Mouse (Mus musculus) midbrain, embryonic 16.5 days (tissue): ENCODE results near the gene Nrsn2. TPM values are rescaled to one million over a fixed set of nuclear protein-coding genes. Genes with fewer than 3 reads are reported as not detected.

Experiments
- ATAC-seq: fragments of 200-750 bp; cut with Nextera tagmentation; 2 replicates; pipeline ENCODE4 v1.8.0; 2017; ENCODE audit warnings: moderate TSS enrichment
- H3K27ac ChIP-seq: fragments of 300-500 bp; sonication (generic); 2 replicates; pipeline ENCODE4 v1.5.1; 2014; ENCODE audit warnings: mild to moderate bottlenecking, low read length, mixed read lengths
- H3K27me3 ChIP-seq: fragments of 300-500 bp; sonication (generic); 2 replicates; pipeline ENCODE4 v1.6.1; 2014; ENCODE audit warnings: low read depth, low read length, mixed read lengths; ENCODE audit not compliant: control insufficient read depth, insufficient read depth
- H3K36me3 ChIP-seq: fragments of 300-500 bp; sonication (generic); 2 replicates; pipeline ENCODE4 v1.6.1; 2014; ENCODE audit warnings: mild to moderate bottlenecking, low read length, moderate library complexity, mixed read lengths; ENCODE audit not compliant: control insufficient read depth, insufficient read depth
- H3K4me1 ChIP-seq: fragments of 300-500 bp; sonication (generic); 2 replicates; pipeline ENCODE4 v1.6.1; 2014; ENCODE audit warnings: mild to moderate bottlenecking, low read length, mixed read lengths; ENCODE audit not compliant: control insufficient read depth, insufficient read depth
- H3K4me2 ChIP-seq: fragments of 300-500 bp; sonication (generic); 2 replicates; pipeline ENCODE4 v1.6.1; 2014; ENCODE audit warnings: mild to moderate bottlenecking, low read length, mixed read lengths
- H3K4me3 ChIP-seq: fragments of 300-500 bp; sonication (generic); 2 replicates; pipeline ENCODE4 v1.5.1; 2014; ENCODE audit warnings: low read depth, mild to moderate bottlenecking, low read length, moderate library complexity, mixed read lengths
- H3K9ac ChIP-seq: fragments of 300-500 bp; sonication (generic); 2 replicates; pipeline ENCODE4 v1.6.1; 2014; ENCODE audit warnings: low read depth, low read length, mixed read lengths
- H3K9me3 ChIP-seq: fragments of 300-500 bp; sonication (generic); replicated peaks from 2 replicates; pipeline ENCODE4 v1.6.1; 2014; ENCODE audit warnings: mild to moderate bottlenecking, low read length, mixed read lengths; ENCODE audit not compliant: control insufficient read depth, poor library complexity, severe bottlenecking
- WGBS: fragments of 180-500 bp; shearing (Covaris S2); extraction: QIAGEN DNeasy Blood & Tissue Kit; methylation state at CpG from one replicate; pipeline ENCODE4 v1.1.7; 2014; 5-methylcytosine and 5-hydroxymethylcytosine counted together
- polyA plus RNA-seq: library from polyadenylated mRNA; unstranded; fragments of >200 nt; fragmentation: Nextera tagmentation; extraction: Ambion mirVana; gene quantifications from 2 replicates; pipeline ENCODE4 v1.2.1, GENCODE M21; 2015

The Nrsn2 gene
- polyA plus RNA-seq, 1 experiment from 2014 or later: 64.8 TPM

DNA sequence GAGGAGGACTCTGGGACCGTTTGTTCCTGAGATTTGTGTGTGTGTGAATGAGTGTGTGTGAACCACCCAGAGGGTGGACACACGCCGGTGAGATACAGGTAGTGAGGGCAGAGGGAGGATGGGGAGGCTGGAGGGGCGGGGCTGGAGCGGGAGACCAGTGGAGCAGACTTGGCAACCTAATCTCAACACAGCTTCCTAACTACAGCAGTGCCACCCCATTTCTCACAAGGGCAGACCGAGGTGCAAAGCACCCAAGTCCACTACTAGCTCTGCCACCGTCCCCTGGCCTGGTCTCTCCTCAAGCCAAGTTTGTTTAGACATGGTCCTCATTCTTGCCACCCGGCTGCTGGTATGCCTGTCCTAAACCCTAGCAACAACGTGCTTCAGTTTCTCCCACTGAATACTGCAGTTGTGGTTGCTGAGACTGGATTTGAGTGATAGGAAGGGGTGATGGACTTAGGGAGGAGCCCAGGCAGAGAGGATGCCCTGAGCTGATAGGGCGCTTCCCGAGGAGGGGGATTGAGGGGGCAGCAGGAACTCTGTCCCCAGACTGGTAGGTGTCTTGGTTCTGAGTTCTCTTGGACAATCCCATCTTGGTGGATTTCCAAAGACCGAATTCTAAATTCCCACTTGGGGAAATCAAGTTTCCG lies 19.0 kb upstream of the Nrsn2 start:
- peak overlapping the region; percentile 91 for H3K9ac ChIP-seq
- no peak for ATAC-seq
- 21% methylated on average over 13 of the region's 13 CpGs for WGBS
- H3K9me3 ChIP-seq: no peaks in the 10 kb centered on the region
- H3K4me3 ChIP-seq: peak overlapping the region; percentile 90
- H3K4me1 ChIP-seq: peaks cover 35% of the 10 kb centered on the region
- peak overlapping the region; percentile 100 for H3K27ac ChIP-seq
- no peaks in the 10 kb centered on the region for H3K36me3 ChIP-seq
- no peaks in the 10 kb centered on the region for H3K27me3 ChIP-seq
- H3K4me2 ChIP-seq: peak overlapping the region; percentile 76

- no peak overlapping the region for H3K27ac ChIP-seq
- H3K9ac ChIP-seq: peak overlapping the region; percentile 91; the same call in 1 of the 2 replicates
- 49% methylated on average over 9 of the region's 9 CpGs for WGBS
- no peaks in the 10 kb centered on the region for H3K9me3 ChIP-seq
- peak overlapping the region; percentile 76 for H3K4me2 ChIP-seq
- H3K4me3 ChIP-seq: peak overlapping the region; percentile 6; the same call in 1 of the 2 replicates
- H3K4me1 ChIP-seq: peaks cover 24% of the 10 kb centered on the region
- H3K36me3 ChIP-seq: no peaks in the 10 kb centered on the region
- no peaks in the 10 kb centered on the region for H3K27me3 ChIP-seq
- ATAC-seq: no peak
These were observed 17.0 kb upstream of the Nrsn2 start for GRCm38 (mm10) chr2:152393225-152394017.

- Histone ChIP-seq H3K9me3 (no peaks in the 10 kb centered on the region), H3K36me3 (no peaks in the 10 kb centered on the region), H3K27me3 (no peaks in the 10 kb centered on the region), H3K4me2 (no peak overlapping the region), H3K27ac (0 out of 2 replicates have a peak overlapping the region, but pooled peaks have one; percentile 32), H3K9ac (no peak overlapping the region), H3K4me1 (peaks cover 24% of the 10 kb centered on the region), H3K4me3 (no peak overlapping the region)
- no peak for ATAC-seq
- WGBS: 10% methylated on average over 3 of the region's 3 CpGs
These were observed 16.3 kb upstream of the Nrsn2 start for GRCm38 (mm10) chr2:152392786-152393185.

GRCm38 (mm10) chr2:152384191-152384590 lies 7.8 kb upstream of the Nrsn2 start:
- ATAC-seq: no peak
- no peak overlapping the region for H3K9ac ChIP-seq
- WGBS: 87% methylated on average over 4 of the region's 4 CpGs
- H3K4me2 ChIP-seq: no peak overlapping the region
- H3K27ac ChIP-seq: no peak overlapping the region
- H3K9me3 ChIP-seq: no peaks in the 10 kb centered on the region
- H3K4me1 ChIP-seq: no peaks in the 10 kb centered on the region
- no peak overlapping the region for H3K4me3 ChIP-seq
- H3K36me3 ChIP-seq: no peaks in the 10 kb centered on the region
- H3K27me3 ChIP-seq: no peaks in the 10 kb centered on the region

GRCm38 (mm10) chr2:152375652-152376344 lies 640 bp downstream of the Nrsn2 start:
- Histone ChIP-seq H3K4me3 (peak overlapping the region; percentile 48), H3K27me3 (no peaks in the 10 kb centered on the region), H3K4me1 (peaks cover 16% of the 10 kb centered on the region), H3K4me2 (peak overlapping the region; percentile 72), H3K9me3 (no peaks in the 10 kb centered on the region), H3K27ac (peak overlapping the region; percentile 87), H3K9ac (peak overlapping the region; percentile 73), H3K36me3 (no peaks in the 10 kb centered on the region; the same call in 1 of the 2 replicates)
- WGBS: 2% methylated on average over 20 of the region's 21 CpGs
- ATAC-seq: peak; percentile 90

DNA sequence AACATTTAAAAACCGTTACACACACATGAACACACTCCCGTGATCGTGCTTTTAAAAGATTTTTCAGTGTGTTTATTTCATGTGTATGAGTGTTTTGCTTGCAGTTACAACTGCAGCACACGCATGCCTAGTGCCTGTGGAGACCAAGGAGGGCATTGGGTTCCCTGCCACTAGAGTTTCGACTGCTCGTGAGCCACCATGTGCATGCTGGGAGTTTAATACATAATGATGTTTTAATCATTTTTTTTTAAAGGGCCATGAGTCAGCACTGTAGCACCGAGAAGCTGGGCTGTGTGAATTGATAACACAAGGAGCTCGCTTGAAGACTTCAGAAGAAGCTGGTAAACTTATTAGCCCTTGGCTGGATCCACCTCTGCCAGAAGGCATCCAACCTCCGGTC lies 2.9 kb downstream of the Nrsn2 start:
- no peak overlapping the region for H3K27ac ChIP-seq
- peaks cover 16% of the 10 kb centered on the region for H3K4me1 ChIP-seq
- no peaks in the 10 kb centered on the region for H3K27me3 ChIP-seq
- no peak overlapping the region for H3K9ac ChIP-seq
- H3K4me2 ChIP-seq: no peak overlapping the region
- no peaks in the 10 kb centered on the region; the same call in 1 of the 2 replicates for H3K36me3 ChIP-seq
- H3K9me3 ChIP-seq: no peaks in the 10 kb centered on the region
- 80% methylated on average over 9 of the region's 9 CpGs for WGBS
- no peak overlapping the region for H3K4me3 ChIP-seq
- no peak for ATAC-seq

DNA sequence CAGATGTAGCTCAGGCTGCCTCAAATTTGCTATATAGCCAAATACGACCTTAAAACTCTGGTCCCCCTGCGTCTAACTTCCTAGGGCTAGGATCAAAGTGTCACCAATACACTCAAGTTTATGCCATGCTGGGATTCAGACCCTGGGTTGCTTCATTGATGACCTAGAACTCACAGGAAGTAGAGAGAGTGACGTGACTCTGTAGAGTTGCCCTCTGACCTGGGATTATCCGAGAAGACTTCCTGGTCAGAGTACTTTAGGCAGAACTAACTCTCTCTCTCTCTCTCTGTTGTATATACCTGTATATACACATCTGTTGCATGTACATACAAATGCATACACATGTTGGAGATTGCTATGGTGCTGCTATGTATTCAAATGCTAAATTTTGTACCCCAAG lies 3.8 kb downstream of the Nrsn2 start:
- Histone ChIP-seq H3K4me3 (no peak overlapping the region), H3K36me3 (no peaks in the 10 kb centered on the region; the same call in 1 of the 2 replicates), H3K27ac (no peak overlapping the region), H3K4me1 (peaks cover 16% of the 10 kb centered on the region), H3K27me3 (no peaks in the 10 kb centered on the region), H3K4me2 (no peak overlapping the region), H3K9me3 (no peaks in the 10 kb centered on the region), H3K9ac (no peak overlapping the region)
- no peak for ATAC-seq
- 73% methylated on average over 4 of the region's 4 CpGs for WGBS

GRCm38 (mm10) chr2:152372104-152372503 lies 4.3 kb downstream of the Nrsn2 start:
- Histone ChIP-seq H3K27me3 (no peaks in the 10 kb centered on the region), H3K4me3 (no peak overlapping the region), H3K4me1 (peaks cover 15% of the 10 kb centered on the region), H3K4me2 (no peak overlapping the region), H3K9me3 (no peaks in the 10 kb centered on the region), H3K36me3 (no peaks in the 10 kb centered on the region; the same call in 1 of the 2 replicates), H3K9ac (no peak overlapping the region), H3K27ac (no peak overlapping the region)
- 86% methylated on average over 7 of the region's 7 CpGs for WGBS
- ATAC-seq: no peak
